Mouse (Mus musculus) bone marrow macrophage, adult 2 months (primary cell): Measurements from ENCODE around the gene Cpne8. TPM values are rescaled to one million over a fixed set of nuclear protein-coding genes. Genes with fewer than 3 reads are reported as not detected.
"Not testable (repeated sequence)": the region's sequence is repeated elsewhere in the genome, so short reads cannot be mapped to it uniquely, and the experiment has no call there.

ENCODE experiments used
- H3K27ac ChIP-seq: 2 replicates; pipeline ENCODE4 v1.5.1; 2012; ENCODE audit warnings: low read depth, low read length; ENCODE audit not compliant: insufficient read depth
- H3K4me1 ChIP-seq: 2 replicates; pipeline ENCODE4 v1.6.1; 2012; ENCODE audit warnings: low read length; ENCODE audit not compliant: control insufficient read depth, insufficient read depth
- H3K4me3 ChIP-seq: 2 replicates; pipeline ENCODE4 v1.5.1; 2012; ENCODE audit warnings: mild to moderate bottlenecking, low read length, moderate library complexity; ENCODE audit not compliant: insufficient read depth
- CTCF ChIP-seq: IDR thresholded peaks from 2 replicates; pipeline ENCODE4 v1.5.1; 2012; ENCODE audit warnings: low read depth, mild to moderate bottlenecking, low read length, moderate library complexity
- POLR2A ChIP-seq: IDR thresholded peaks from 2 replicates; pipeline ENCODE4 v1.6.1; 2012; ENCODE audit warnings: mild to moderate bottlenecking, low read depth, low read length, borderline replicate concordance
- polyA plus RNA-seq: library from polyadenylated mRNA; stranded (reverse); fragments of >200 nt; gene quantifications from 2 replicates; pipeline ENCODE4 v1.2.4, GENCODE M21; 2012; ENCODE audit not compliant: missing spikeins, insufficient read depth, insufficient read length

Cpne8 gene
- polyA plus RNA-seq, 1 experiment, result not detected

DNA sequence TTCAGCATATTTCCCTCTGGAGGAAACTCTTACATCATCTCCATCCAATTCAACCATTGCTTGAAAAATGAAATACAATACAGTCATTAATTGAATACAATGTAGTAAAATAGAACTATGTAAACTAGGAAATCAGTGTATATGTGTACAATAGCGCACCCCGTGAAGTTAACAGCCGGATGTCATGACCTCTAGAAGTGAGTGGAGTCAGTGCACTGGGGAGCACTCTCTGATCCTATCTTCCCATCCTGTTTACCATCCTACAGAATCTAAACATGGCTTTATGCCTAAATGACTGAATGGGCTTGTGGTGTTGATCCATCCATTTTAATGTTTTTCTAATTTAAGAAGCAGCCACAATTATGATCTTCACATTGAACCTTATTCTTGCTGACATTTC is 182.2 kb downstream of the Cpne8 start:
- Histone ChIP-seq H3K4me3 (no peak overlapping the region), H3K4me1 (no peaks in the 10 kb centered on the region), H3K27ac (no peak overlapping the region)
- TF ChIP-seq CTCF (no peak), POLR2A (no peak)

DNA sequence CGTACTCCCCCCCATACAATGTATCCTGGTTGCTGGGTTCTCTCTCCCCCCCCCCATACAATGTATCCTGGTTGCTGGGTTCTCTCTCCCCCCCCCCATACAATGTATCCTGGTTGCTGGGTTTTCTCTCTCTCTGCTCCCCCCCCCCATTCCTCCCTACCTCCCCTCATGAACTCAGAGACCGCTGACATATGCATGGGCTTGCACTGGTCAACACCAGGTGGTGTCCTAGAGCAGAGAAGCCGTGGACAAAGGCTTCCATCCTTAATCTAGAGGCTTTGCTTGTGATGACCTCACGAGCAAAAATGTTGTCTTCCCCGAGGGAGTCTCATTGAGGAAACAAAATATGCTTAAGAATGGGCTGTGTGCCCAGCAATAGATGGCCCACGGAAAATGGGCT is 187.7 kb downstream of the Cpne8 start:
- Histone ChIP-seq H3K4me1 (no peaks in the 10 kb centered on the region), H3K4me3 (no peak overlapping the region), H3K27ac (no peak overlapping the region)
- no peak for TF ChIP-seq CTCF
- TF ChIP-seq POLR2A, result no peak

DNA sequence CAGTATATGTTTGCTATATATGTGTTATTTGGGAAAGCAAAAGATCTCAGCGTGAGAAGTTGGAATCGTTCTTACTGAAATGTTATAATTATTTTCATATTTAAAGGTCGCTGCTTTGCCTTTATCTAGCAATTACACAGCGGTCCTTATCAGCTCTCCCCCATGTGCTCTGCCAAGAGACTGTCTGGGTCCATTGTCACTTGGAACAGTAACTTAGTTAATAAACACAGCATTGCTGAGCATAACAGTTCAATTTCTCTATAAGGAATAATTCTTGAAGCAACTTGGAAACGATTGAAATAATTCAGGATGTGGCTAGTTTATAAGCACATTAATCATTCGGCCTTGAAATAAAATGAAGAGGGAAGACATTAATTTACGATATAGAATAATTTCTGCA is 189.0 kb downstream of the Cpne8 start:
- TF ChIP-seq POLR2A (no peak), CTCF (no peak)
- Histone ChIP-seq H3K4me1 (no peaks in the 10 kb centered on the region), H3K27ac (no peak overlapping the region), H3K4me3 (no peak overlapping the region)

DNA sequence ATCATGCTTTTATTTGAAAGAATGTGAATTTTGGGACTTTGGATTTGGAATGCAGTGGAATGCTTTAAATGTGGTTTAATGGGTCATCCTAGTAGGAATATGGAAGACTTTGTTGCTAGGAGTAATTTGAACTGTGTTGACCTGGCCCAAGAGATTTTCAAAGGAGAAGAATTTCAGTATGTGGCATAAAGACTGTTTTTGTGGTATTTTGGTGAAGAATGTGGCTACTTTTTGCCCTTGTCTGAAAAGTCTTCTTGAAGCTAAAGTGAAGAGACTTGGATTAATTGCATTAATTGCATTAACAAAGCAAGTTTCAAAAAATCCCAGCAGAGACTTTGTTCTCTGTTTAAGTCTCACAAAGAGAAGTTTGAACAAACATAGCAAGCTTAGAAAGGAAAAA is 208.7 kb downstream of the Cpne8 start:
- not testable (repeated sequence) for H3K4me3 ChIP-seq, H3K27ac ChIP-seq, H3K4me1 ChIP-seq

DNA sequence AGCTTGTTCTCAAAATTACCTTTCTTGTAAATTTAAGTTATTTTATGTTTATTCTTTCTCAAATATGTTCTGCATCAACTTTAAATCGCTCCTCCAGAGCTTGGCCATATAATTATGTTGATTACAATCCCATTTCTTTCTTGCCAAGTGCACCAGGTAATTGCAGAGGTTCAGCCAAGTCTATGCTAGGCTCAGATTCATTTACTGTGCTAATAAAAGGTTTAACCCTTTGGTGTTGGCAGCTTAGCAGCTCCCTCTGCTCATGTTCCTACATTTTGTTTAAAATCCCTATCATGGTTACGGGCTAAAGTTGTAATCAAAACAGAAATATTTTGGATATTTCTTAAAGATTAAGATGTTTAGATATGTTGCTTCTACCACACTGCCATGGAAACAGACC is 216.0 kb downstream of the Cpne8 start:
- TF ChIP-seq POLR2A, result no peak
- no peak for TF ChIP-seq CTCF
- Histone ChIP-seq H3K4me1 (no peaks in the 10 kb centered on the region), H3K4me3 (no peak overlapping the region), H3K27ac (no peak overlapping the region)

DNA sequence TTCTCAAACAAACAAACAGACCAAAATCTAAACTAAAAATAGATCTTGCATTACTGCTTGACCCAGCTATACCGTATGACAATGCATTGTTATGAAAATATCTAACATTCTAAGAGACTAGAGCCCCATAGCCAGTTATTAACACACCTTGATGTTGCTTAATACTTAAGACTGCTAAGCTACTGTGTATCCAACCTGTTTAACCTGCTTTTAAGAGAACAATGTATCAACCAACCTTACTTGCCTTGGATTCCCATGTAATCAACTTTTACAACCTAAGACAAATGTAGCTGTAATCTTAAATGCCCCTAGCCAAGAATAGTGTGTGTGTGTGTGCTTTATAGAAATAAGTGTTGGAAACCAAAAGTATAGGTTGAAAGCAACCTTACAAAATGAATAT is 233.2 kb downstream of the Cpne8 start:
- no peak for TF ChIP-seq POLR2A
- no peak overlapping the region for H3K4me3 ChIP-seq
- H3K4me1 ChIP-seq, result no peaks in the 10 kb centered on the region
- no peak overlapping the region for H3K27ac ChIP-seq
